Mouse (Mus musculus): ENCODE measurements at regions not wholly inside any gene's neighbourhood (a gene's known extent, or its start where the extent isn't known, plus 50 kb on each side); places are given as distances from the start of the nearest gene placed in this dataset.

DNA sequence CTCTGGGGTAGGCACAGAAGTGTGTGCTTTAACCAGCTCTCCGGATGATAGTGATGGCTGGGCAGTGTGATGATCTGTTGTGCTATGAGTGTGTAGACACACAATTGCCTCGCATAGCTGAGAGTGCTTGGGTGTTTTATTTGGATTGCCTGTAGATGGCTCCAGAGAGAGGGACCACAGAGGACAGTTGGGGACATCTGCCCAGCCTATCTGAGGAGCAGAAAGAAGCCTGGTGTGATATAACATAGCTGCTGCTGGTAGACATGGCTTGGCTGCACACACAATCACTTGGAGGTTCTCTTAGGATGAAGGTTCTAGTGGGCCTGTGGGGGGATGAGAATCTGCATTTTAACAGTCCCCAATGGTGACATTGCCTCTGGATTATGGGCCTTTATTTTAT lies 60.6 kb upstream of the Mphosph6 start:
- Histone ChIP-seq H3K9me3 (ENCODE audit: control insufficient read depth, low read length) (no peaks in the 10 kb centered on the region), H3K27ac (ENCODE audit: low read depth, low read length) (no peak overlapping the region), H3K9ac (ENCODE audit: low read length) (no peak overlapping the region), H3K4me3 (ENCODE audit: low read depth, low read length) (no peak overlapping the region), H3K36me3 (ENCODE audit: control insufficient read depth, insufficient read depth, low read length) (no peaks in the 10 kb centered on the region), H3K27me3 (ENCODE audit: control insufficient read depth, insufficient read depth, low read length) (no peaks in the 10 kb centered on the region), H3K4me1 (ENCODE audit: control insufficient read depth, insufficient read depth, low read length) (peaks cover 7% of the 10 kb centered on the region; the same call in 1 of the 2 replicates), H3K4me2 (no peak overlapping the region)
- 68% methylated on average over 2 of the region's 2 CpGs for WGBS
- no peak for DNase-seq (ENCODE audit: low spot score, missing footprints)
- ATAC-seq (ENCODE audit: low FRiP score), result no peak

GRCm38 (mm10) chr8:117859734-117860133 lies 58.0 kb upstream of the Mphosph6 start:
- peak; percentile 22; the same call in 1 of the 2 replicates for ATAC-seq (ENCODE audit: low FRiP score)

GRCm38 (mm10) chr8:117859095-117859494 lies 57.4 kb upstream of the Mphosph6 start:
- H3K36me3 ChIP-seq (ENCODE audit: control insufficient read depth, insufficient read depth, low read length), result no peaks in the 10 kb centered on the region
- H3K9me3 ChIP-seq (ENCODE audit: control insufficient read depth, low read length), result no peaks in the 10 kb centered on the region
- DNase-seq (ENCODE audit: low spot score, missing footprints), result no peak
- peaks cover 5% of the 10 kb centered on the region; the same call in 1 of the 2 replicates for H3K4me1 ChIP-seq (ENCODE audit: control insufficient read depth, insufficient read depth, low read length)
- no peak overlapping the region for H3K4me3 ChIP-seq (ENCODE audit: low read depth, low read length)
- H3K27me3 ChIP-seq (ENCODE audit: control insufficient read depth, insufficient read depth, low read length), result no peaks in the 10 kb centered on the region
- WGBS, result 70% methylated on average over 7 of the region's 7 CpGs
- no peak overlapping the region for H3K9ac ChIP-seq (ENCODE audit: low read length)
- H3K27ac ChIP-seq (ENCODE audit: low read depth, low read length), result no peak overlapping the region
- H3K4me2 ChIP-seq, result no peak overlapping the region
- ATAC-seq (ENCODE audit: low FRiP score), result no peak

More at GRCm38 (mm10) chr8:117859734-117860133, 58.0 kb upstream of the Mphosph6 start:
- Histone ChIP-seq H3K27ac (ENCODE audit: low read depth, low read length) (no peak overlapping the region), H3K27me3 (ENCODE audit: control insufficient read depth, insufficient read depth, low read length) (no peaks in the 10 kb centered on the region), H3K4me3 (ENCODE audit: low read depth, low read length) (no peak overlapping the region), H3K36me3 (ENCODE audit: control insufficient read depth, insufficient read depth, low read length) (no peaks in the 10 kb centered on the region), H3K9ac (ENCODE audit: low read length) (no peak overlapping the region), H3K9me3 (ENCODE audit: control insufficient read depth, low read length) (no peaks in the 10 kb centered on the region), H3K4me1 (ENCODE audit: control insufficient read depth, insufficient read depth, low read length) (peaks cover 5% of the 10 kb centered on the region; the same call in 1 of the 2 replicates), H3K4me2 (peak overlapping the region; percentile 36)
- 9% methylated on average over 11 of the region's 11 CpGs for WGBS
- peak; percentile 84 for DNase-seq (ENCODE audit: low spot score, missing footprints)

DNA sequence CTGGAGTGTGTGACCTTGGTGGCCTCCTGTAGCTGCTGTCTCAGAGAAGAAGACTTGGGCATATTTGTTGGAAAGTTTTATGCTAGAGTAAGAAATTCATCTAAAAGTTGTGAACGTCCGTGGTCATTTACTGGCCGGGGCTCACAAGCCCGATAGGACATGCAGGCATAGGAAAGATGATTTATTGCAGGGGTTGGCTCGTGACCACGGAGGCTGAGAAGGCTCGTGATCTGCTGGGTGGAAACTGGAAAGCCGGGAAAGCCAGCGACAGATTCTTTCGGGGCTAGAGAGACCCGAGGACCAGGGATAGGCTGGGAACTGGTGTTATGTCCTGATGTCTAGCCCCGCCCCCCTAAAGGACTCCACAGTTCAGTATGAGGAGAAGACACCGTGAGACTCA lies 54.4 kb upstream of the Mphosph6 start:
- no peaks in the 10 kb centered on the region for H3K27me3 ChIP-seq (ENCODE audit: control insufficient read depth, insufficient read depth, low read length)
- H3K9me3 ChIP-seq (ENCODE audit: control insufficient read depth, low read length), result no peaks in the 10 kb centered on the region
- no peak overlapping the region for H3K9ac ChIP-seq (ENCODE audit: low read length)
- peaks cover 5% of the 10 kb centered on the region; the same call in 1 of the 2 replicates for H3K4me1 ChIP-seq (ENCODE audit: control insufficient read depth, insufficient read depth, low read length)
- no peaks in the 10 kb centered on the region for H3K36me3 ChIP-seq (ENCODE audit: control insufficient read depth, insufficient read depth, low read length)
- no peak overlapping the region for H3K4me3 ChIP-seq (ENCODE audit: low read depth, low read length)
- H3K27ac ChIP-seq (ENCODE audit: low read depth, low read length), result no peak overlapping the region
- ATAC-seq (ENCODE audit: low FRiP score), result no peak
- DNase-seq (ENCODE audit: low spot score, missing footprints), result no peak
- 89% methylated on average over 13 of the region's 13 CpGs for WGBS
- no peak overlapping the region for H3K4me2 ChIP-seq

- H3K36me3 ChIP-seq (ENCODE audit: control insufficient read depth, insufficient read depth, low read length), result no peaks in the 10 kb centered on the region
- DNase-seq (ENCODE audit: low spot score, missing footprints) (no peak), ATAC-seq (ENCODE audit: low FRiP score) (no peak)
- H3K27me3 ChIP-seq (ENCODE audit: control insufficient read depth, insufficient read depth, low read length), result no peaks in the 10 kb centered on the region
- H3K27ac ChIP-seq (ENCODE audit: low read depth, low read length), result no peak overlapping the region
- peaks cover 3% of the 10 kb centered on the region; the same call in 1 of the 2 replicates for H3K4me1 ChIP-seq (ENCODE audit: control insufficient read depth, insufficient read depth, low read length)
- no peak overlapping the region for H3K4me2 ChIP-seq
- 87% methylated on average over 7 of the region's 7 CpGs for WGBS
- H3K4me3 ChIP-seq (ENCODE audit: low read depth, low read length), result no peak overlapping the region
- no peaks in the 10 kb centered on the region for H3K9me3 ChIP-seq (ENCODE audit: control insufficient read depth, low read length)
- no peak overlapping the region for H3K9ac ChIP-seq (ENCODE audit: low read length)
Observed at GRCm38 (mm10) chr8:117854942-117855491, 53.3 kb upstream of the Mphosph6 start.

DNA sequence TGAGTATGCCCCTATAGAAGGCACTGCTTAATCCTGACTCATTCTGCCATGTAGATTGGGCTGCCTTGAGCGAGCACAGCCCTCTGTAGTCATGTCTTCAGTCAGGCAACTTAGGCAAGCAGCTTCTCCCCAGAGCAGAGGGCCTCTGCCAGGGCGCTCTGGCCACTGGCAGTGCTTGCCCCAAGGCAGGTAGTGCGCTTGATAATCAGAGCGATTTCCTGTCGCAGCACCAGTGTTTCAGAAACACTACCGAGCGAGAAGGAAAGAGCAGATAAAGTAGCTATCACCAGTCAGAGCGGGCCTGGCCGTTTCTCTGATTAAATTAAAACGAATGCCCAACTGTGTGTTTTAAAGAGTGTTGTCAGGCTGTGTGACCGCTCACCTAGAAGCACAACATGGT lies 52.6 kb upstream of the Mphosph6 start:
- no peak overlapping the region for H3K9ac ChIP-seq (ENCODE audit: low read length)
- no peak overlapping the region for H3K4me3 ChIP-seq (ENCODE audit: low read depth, low read length)
- no peaks in the 10 kb centered on the region for H3K27me3 ChIP-seq (ENCODE audit: control insufficient read depth, insufficient read depth, low read length)
- ATAC-seq (ENCODE audit: low FRiP score) (no peak), DNase-seq (ENCODE audit: low spot score, missing footprints) (no peak)
- 87% methylated on average over 11 of the region's 11 CpGs for WGBS
- H3K27ac ChIP-seq (ENCODE audit: low read depth, low read length), result no peak overlapping the region
- H3K4me1 ChIP-seq (ENCODE audit: control insufficient read depth, insufficient read depth, low read length), result no peaks in the 10 kb centered on the region
- H3K36me3 ChIP-seq (ENCODE audit: control insufficient read depth, insufficient read depth, low read length), result no peaks in the 10 kb centered on the region
- H3K9me3 ChIP-seq (ENCODE audit: control insufficient read depth, low read length), result no peaks in the 10 kb centered on the region
- no peak overlapping the region for H3K4me2 ChIP-seq

- H3K27ac ChIP-seq (ENCODE audit: low read depth, low read length), result no peak overlapping the region
- no peaks in the 10 kb centered on the region for H3K9me3 ChIP-seq (ENCODE audit: control insufficient read depth, low read length)
- H3K4me3 ChIP-seq (ENCODE audit: low read depth, low read length), result no peak overlapping the region
- no peak for ATAC-seq (ENCODE audit: low FRiP score)
- DNase-seq (ENCODE audit: low spot score, missing footprints), result no peak
- H3K27me3 ChIP-seq (ENCODE audit: control insufficient read depth, insufficient read depth, low read length), result no peaks in the 10 kb centered on the region
- H3K4me2 ChIP-seq, result no peak overlapping the region
- H3K4me1 ChIP-seq (ENCODE audit: control insufficient read depth, insufficient read depth, low read length), result no peaks in the 10 kb centered on the region
- 67% methylated on average over 4 of the region's 4 CpGs for WGBS
- no peak overlapping the region for H3K9ac ChIP-seq (ENCODE audit: low read length)
- no peaks in the 10 kb centered on the region for H3K36me3 ChIP-seq (ENCODE audit: control insufficient read depth, insufficient read depth, low read length)
Observed at GRCm38 (mm10) chr8:117853408-117853807, 51.7 kb upstream of the Mphosph6 start.

DNA sequence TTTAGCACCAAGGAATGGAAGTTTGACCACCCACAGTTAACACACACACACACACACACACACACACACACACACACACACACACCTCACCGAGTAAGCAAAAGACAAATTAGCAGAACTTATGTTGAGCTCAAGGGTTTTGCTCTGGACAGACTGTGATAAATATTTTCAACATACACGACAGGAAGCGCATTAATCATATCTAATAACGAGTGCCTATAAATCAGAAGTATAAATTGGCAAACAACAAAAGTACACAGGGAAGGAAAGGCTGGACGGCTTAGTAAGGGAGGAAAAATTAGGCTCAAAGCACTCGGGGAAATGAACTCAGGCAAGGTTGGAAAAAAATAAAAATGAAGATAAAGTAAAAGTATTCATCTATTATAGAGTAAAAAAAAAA lies 50.8 kb upstream of the Mphosph6 start:
- no peak for DNase-seq (ENCODE audit: low spot score, missing footprints)
- Histone ChIP-seq H3K36me3 (ENCODE audit: control insufficient read depth, insufficient read depth, low read length) (no peaks in the 10 kb centered on the region), H3K27ac (ENCODE audit: low read depth, low read length) (no peak overlapping the region), H3K9me3 (ENCODE audit: control insufficient read depth, low read length) (no peaks in the 10 kb centered on the region), H3K9ac (ENCODE audit: low read length) (no peak overlapping the region), H3K4me3 (ENCODE audit: low read depth, low read length) (no peak overlapping the region), H3K4me1 (ENCODE audit: control insufficient read depth, insufficient read depth, low read length) (no peaks in the 10 kb centered on the region), H3K4me2 (no peak overlapping the region), H3K27me3 (ENCODE audit: control insufficient read depth, insufficient read depth, low read length) (no peaks in the 10 kb centered on the region)
- no peak for ATAC-seq (ENCODE audit: low FRiP score)
- WGBS, result 85% methylated on average over 6 of the region's 6 CpGs

Data from midbrain, embryonic 11.5 days (tissue).